Mouse (Mus musculus) CH12.LX (cell line): ENCODE results near the gene Fam198a. TPM values are rescaled to one million over a fixed set of nuclear protein-coding genes. Genes with fewer than 3 reads are reported as not detected.

Source experiments
- DNase-seq: peaks from one replicate; pipeline ENCODE4 v3.0.0-alpha.2; 2013; ENCODE audit errors: extremely low read depth
- H3K27ac ChIP-seq: 2 replicates; pipeline ENCODE4 v1.5.1; 2012; ENCODE audit warnings: low read depth, mild to moderate bottlenecking, control low read depth, moderate library complexity; ENCODE audit not compliant: insufficient read depth
- H3K27me3 ChIP-seq: replicated peaks from 2 replicates; pipeline ENCODE3; 2012; ENCODE audit warnings: inconsistent platforms
- H3K36me3 ChIP-seq, 2 experiments: replicated peaks in 1 of 2; 2 replicates each; pipeline versions ENCODE3 to v1.6.1; 2012; ENCODE audit warnings: inconsistent platforms in 1 of 2, low read length in 1 of 2, mild to moderate bottlenecking in 1 of 2, mixed read lengths in 1 of 2, moderate library complexity in 1 of 2; ENCODE audit not compliant: control insufficient read depth in 1 of 2, insufficient read depth in 1 of 2
- H3K4me1 ChIP-seq, 2 experiments: 2 replicates each; pipeline ENCODE4 v1.6.1; 2012; ENCODE audit warnings: inconsistent platforms in 1 of 2, moderate library complexity in 1 of 2; ENCODE audit not compliant: insufficient read depth in 2 of 2, control insufficient read depth in 1 of 2
- H3K4me2 ChIP-seq: 2 replicates; pipeline ENCODE4 v1.6.1; 2012; ENCODE audit warnings: low read depth, mild to moderate bottlenecking, control low read depth; ENCODE audit not compliant: poor library complexity, insufficient read depth, severe bottlenecking
- H3K4me3 ChIP-seq, 3 experiments: fragments of 150-350 bp in 1 of 3; sonication (generic) in 1 of 3; replicated peaks in 1 of 3; 2 replicates each; pipeline versions ENCODE3 to v1.5.1; 2011 to 2012; ENCODE audit warnings: low read depth in 2 of 3, low read length in 2 of 3, mild to moderate bottlenecking in 2 of 3, moderate library complexity in 2 of 3, control low read depth in 1 of 3, improper control_type of control experiment in 1 of 3, inconsistent platforms in 1 of 3, mixed read lengths in 1 of 3; ENCODE audit not compliant: poor library complexity in 1 of 3
- H3K79me2 ChIP-seq: replicated peaks from 2 replicates; pipeline ENCODE4 v1.6.1; 2012; ENCODE audit warnings: mild to moderate bottlenecking, moderate library complexity; ENCODE audit not compliant: control insufficient read depth, poor library complexity, insufficient read depth, severe bottlenecking; ENCODE audit errors: extremely low read depth
- H3K9ac ChIP-seq: 2 replicates; pipeline ENCODE4 v1.6.1; 2012; ENCODE audit warnings: low read depth, mild to moderate bottlenecking, control low read depth, moderate library complexity; ENCODE audit not compliant: insufficient read depth
- H3K9me3 ChIP-seq: replicated peaks from 2 replicates; pipeline ENCODE3; 2012; ENCODE audit warnings: low read length, inconsistent platforms, mixed read lengths
- BHLHE40 ChIP-seq: IDR thresholded peaks from 2 replicates; pipeline ENCODE4 v1.6.1; 2011; ENCODE audit warnings: mild to moderate bottlenecking, low read depth, low read length, improper control_type of control experiment
- CHD2 ChIP-seq: IDR thresholded peaks from 2 replicates; pipeline ENCODE4 v1.6.1; 2011; ENCODE audit warnings: low read length, improper control_type of control experiment
- E2F4 ChIP-seq: IDR thresholded peaks from 2 replicates; pipeline ENCODE4 v1.6.1; 2011; ENCODE audit warnings: low read depth, low read length, improper control_type of control experiment; ENCODE audit not compliant: insufficient replicate concordance
- ELF1 ChIP-seq: IDR thresholded peaks from 2 replicates; pipeline ENCODE4 v1.6.1; 2014; ENCODE audit warnings: low read depth, mild to moderate bottlenecking, inconsistent platforms, low read length, improper control_type of control experiment
- EP300 ChIP-seq: IDR thresholded peaks from 2 replicates; pipeline ENCODE4 v1.6.1; 2011; ENCODE audit warnings: low read length, improper control_type of control experiment
- ETS1 ChIP-seq: conservative IDR thresholded peaks from 2 replicates; pipeline ENCODE4 v1.6.1; 2012; ENCODE audit warnings: low read depth, mild to moderate bottlenecking, inconsistent platforms, low read length, improper control_type of control experiment, moderate library complexity
- GABPA ChIP-seq: IDR thresholded peaks from 2 replicates; pipeline ENCODE4 v1.6.1; 2012; ENCODE audit warnings: low read depth, low read length, improper control_type of control experiment, inconsistent platforms; ENCODE audit not compliant: insufficient replicate concordance
- HCFC1 ChIP-seq: IDR thresholded peaks from 2 replicates; pipeline ENCODE4 v1.6.1; 2012; ENCODE audit warnings: low read depth, mild to moderate bottlenecking, inconsistent platforms, low read length, improper control_type of control experiment
- IRF4 ChIP-seq: IDR thresholded peaks from 2 replicates; pipeline ENCODE4 v1.6.1; 2014; ENCODE audit warnings: low read depth, mild to moderate bottlenecking, inconsistent platforms, low read length, improper control_type of control experiment
- JUN ChIP-seq: IDR thresholded peaks from 2 replicates; pipeline ENCODE4 v1.6.1; 2011; ENCODE audit warnings: low read depth, mild to moderate bottlenecking, low read length, improper control_type of control experiment, moderate library complexity; ENCODE audit not compliant: insufficient read depth
- MAFK ChIP-seq: IDR thresholded peaks from 2 replicates; pipeline ENCODE4 v1.6.1; 2011; ENCODE audit warnings: low read length, improper control_type of control experiment; ENCODE audit not compliant: insufficient replicate concordance
- MEF2A ChIP-seq: IDR thresholded peaks from 2 replicates; pipeline ENCODE4 v1.6.1; 2014; ENCODE audit warnings: low read depth, mild to moderate bottlenecking, inconsistent platforms, low read length, improper control_type of control experiment, borderline replicate concordance
- MXI1 ChIP-seq: IDR thresholded peaks from 2 replicates; pipeline ENCODE4 v1.6.1; 2011; ENCODE audit warnings: mild to moderate bottlenecking, low read depth, low read length, improper control_type of control experiment
- MYC ChIP-seq: IDR thresholded peaks from 2 replicates; pipeline ENCODE4 v1.6.1; 2011; ENCODE audit warnings: low read depth, mild to moderate bottlenecking, improper control_type of control experiment, low read length
- NELFE ChIP-seq: IDR thresholded peaks from 2 replicates; pipeline ENCODE4 v1.6.1; 2011; ENCODE audit warnings: low read depth, low read length, improper control_type of control experiment
- NRF1 ChIP-seq: IDR thresholded peaks from 2 replicates; pipeline ENCODE4 v1.6.1; 2014; ENCODE audit warnings: low read depth, mild to moderate bottlenecking, inconsistent platforms, low read length, improper control_type of control experiment, moderate library complexity
- PAX5 ChIP-seq: IDR thresholded peaks from 2 replicates; pipeline ENCODE4 v1.6.1; 2012; ENCODE audit warnings: low read length, inconsistent platforms, mixed read lengths
- POLR2AphosphoS2 ChIP-seq: IDR thresholded peaks from 2 replicates; pipeline ENCODE4 v1.6.1; 2011; ENCODE audit warnings: low read depth, low read length, improper control_type of control experiment
- RAD21 ChIP-seq: IDR thresholded peaks from 2 replicates; pipeline ENCODE4 v1.6.1; 2011; ENCODE audit warnings: low read depth, mild to moderate bottlenecking, low read length, improper control_type of control experiment, moderate library complexity
- SIN3A ChIP-seq: IDR thresholded peaks from 2 replicates; pipeline ENCODE4 v1.6.1; 2012; ENCODE audit warnings: low read length, improper control_type of control experiment, inconsistent platforms
- SMC3 ChIP-seq: IDR thresholded peaks from 2 replicates; pipeline ENCODE4 v1.6.1; 2011; ENCODE audit warnings: low read depth, low read length, improper control_type of control experiment
- TBP ChIP-seq: conservative IDR thresholded peaks from 2 replicates; pipeline ENCODE4 v1.6.1; 2011; ENCODE audit warnings: low read depth, low read length, improper control_type of control experiment
- TCF12 ChIP-seq: IDR thresholded peaks from 2 replicates; pipeline ENCODE4 v1.6.1; 2014; ENCODE audit warnings: low read depth, mild to moderate bottlenecking, inconsistent platforms, low read length, improper control_type of control experiment
- USF1 ChIP-seq: IDR thresholded peaks from 2 replicates; pipeline ENCODE4 v1.6.1; 2014; ENCODE audit warnings: low read depth, mild to moderate bottlenecking, inconsistent platforms, low read length, improper control_type of control experiment
- ZC3H11A ChIP-seq: IDR thresholded peaks from 2 replicates; pipeline ENCODE4 v1.6.1; 2012; ENCODE audit warnings: low read depth, mild to moderate bottlenecking, inconsistent platforms, low read length, improper control_type of control experiment
- ZKSCAN1 ChIP-seq: IDR thresholded peaks from 2 replicates; pipeline ENCODE4 v1.6.1; 2012; ENCODE audit warnings: low read depth, inconsistent platforms, low read length, improper control_type of control experiment, borderline replicate concordance
- ZMIZ1 ChIP-seq: IDR thresholded peaks from 2 replicates; pipeline ENCODE4 v1.6.1; 2012; ENCODE audit warnings: low read depth, mild to moderate bottlenecking, inconsistent platforms, low read length, improper control_type of control experiment
- ZNF384 ChIP-seq: IDR thresholded peaks from 2 replicates; pipeline ENCODE4 v1.6.1; 2012; ENCODE audit warnings: low read depth, low read length, improper control_type of control experiment, inconsistent platforms
- dilution Hi-C: fragments of 300-500 bp; cut with MboI; formaldehyde crosslinking; loops from 2 replicates; pipeline ENCODE4 v1.14.3; 2020; ENCODE audit warnings: low sequenced_read_pairs; ENCODE audit not compliant: extremely low pct_unique_long_range_greater_than_20kb, extremely low pct_ligation_motif_present
- in situ Hi-C: fragments of 300-500 bp; cut with MboI; formaldehyde crosslinking; loops from 3 replicates; pipeline ENCODE4 v1.14.3; 2019; ENCODE audit warnings: low sequenced_read_pairs, low pct_ligation_motif_present, low pct_unique_long_range_greater_than_20kb, mixed read lengths
- polyA plus RNA-seq: library from polyadenylated mRNA; unstranded; fragments of >175 nt; gene quantifications from 2 replicates; pipeline ENCODE4 v1.2.1, GENCODE M21; 2012; ENCODE audit warnings: low read depth; ENCODE audit not compliant: insufficient read length
- total RNA-seq, 2 experiments: library from RNA; depleted of rRNA; stranded (reverse); fragments of 300-350 nt in 1 of 2; fragments of >200 nt in 1 of 2; gene quantifications; 2 replicates each; pipeline ENCODE4 v1.2.3; 2012 to 2014

Gene Fam198a
- total and polyA plus RNA-seq, 3 experiments = 0.40 to 0.93 (median 0.59) TPM

DNA sequence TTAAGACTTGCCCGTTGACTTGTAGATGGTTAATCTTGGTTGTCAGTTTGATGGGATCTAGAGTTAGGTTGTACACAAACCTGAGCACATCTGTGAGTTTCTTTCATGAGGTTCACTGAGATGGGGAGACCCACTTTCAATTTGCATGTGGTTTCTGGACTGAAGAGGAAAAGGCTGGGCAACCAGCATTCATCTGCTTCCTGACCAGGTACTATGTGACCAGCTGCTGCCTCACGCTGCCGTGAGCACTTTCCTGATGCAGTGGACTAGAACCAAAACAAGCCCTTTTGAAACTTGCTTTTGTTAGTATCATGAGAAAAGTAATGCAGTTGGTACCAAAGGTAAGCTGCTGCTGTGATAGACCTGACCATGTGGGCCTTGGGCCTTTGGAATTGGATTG, 7.8 kb upstream of the Fam198a start:
- Histone ChIP-seq H3K9me3 (no peaks in the 10 kb centered on the region), H3K4me1 (peaks cover 8 to 54% of the 10 kb centered on the region in 2 experiments), H3K4me2 (peak overlapping the region; percentile 41; the same call in 1 of the 2 replicates), H3K4me3 (no peak overlapping the region), H3K9ac (no peak overlapping the region), H3K27ac (no peak overlapping the region), H3K36me3 (peaks cover 47 to 70% of the 10 kb centered on the region in 2 experiments), H3K27me3 (no peaks in the 10 kb centered on the region), H3K79me2 (peaks cover 13% of the 10 kb centered on the region)
- peak; percentile 69 for DNase-seq
- in situ Hi-C loops (no loop called here), dilution Hi-C loops (no loop called here)
- TF ChIP-seq MEF2A (peak; percentile 71; the same call in 1 of the 2 replicates), PAX5 (no peak), IRF4 (peak; percentile 58; the same call in 1 of the 2 replicates), SIN3A (peak; percentile 59), EP300 (peak; percentile 83), NRF1 (no peak), E2F4 (no peak), SMC3 (no peak), RAD21 (no peak), TCF12 (peak; percentile 81), NELFE (no peak), ZKSCAN1 (no peak), HCFC1 (no peak), ETS1 (peak; percentile 91), MXI1 (no peak; the same call in 1 of the 2 replicates), TBP (no peak), CHD2 (no peak), MAFK (peak; percentile 25; the same call in 1 of the 2 replicates), ZMIZ1 (no peak), MYC (peak; percentile 70; the same call in 1 of the 2 replicates), ZNF384 (no peak), JUN (no peak), GABPA (no peak), BHLHE40 (peak; percentile 79), POLR2AphosphoS2 (no peak), USF1 (no peak), ZC3H11A (no peak), ELF1 (no peak)
